Mouse (Mus musculus) ES-Bruce4 (cell line): ENCODE measurements around the gene P3h3.

Source experiments
- CTCF ChIP-seq: IDR thresholded peaks from one replicate; pipeline ENCODE4 v1.8.1; 2011; ENCODE audit warnings: low read depth, low read length
- EP300 ChIP-seq: IDR thresholded peaks from 2 replicates; pipeline ENCODE4 v1.6.1; 2011; ENCODE audit warnings: low read depth, low read length; ENCODE audit not compliant: insufficient read depth
- POLR2A ChIP-seq: IDR thresholded peaks from one replicate; pipeline ENCODE4 v1.8.1; 2011; ENCODE audit warnings: low read length; ENCODE audit not compliant: insufficient read depth

DNA sequence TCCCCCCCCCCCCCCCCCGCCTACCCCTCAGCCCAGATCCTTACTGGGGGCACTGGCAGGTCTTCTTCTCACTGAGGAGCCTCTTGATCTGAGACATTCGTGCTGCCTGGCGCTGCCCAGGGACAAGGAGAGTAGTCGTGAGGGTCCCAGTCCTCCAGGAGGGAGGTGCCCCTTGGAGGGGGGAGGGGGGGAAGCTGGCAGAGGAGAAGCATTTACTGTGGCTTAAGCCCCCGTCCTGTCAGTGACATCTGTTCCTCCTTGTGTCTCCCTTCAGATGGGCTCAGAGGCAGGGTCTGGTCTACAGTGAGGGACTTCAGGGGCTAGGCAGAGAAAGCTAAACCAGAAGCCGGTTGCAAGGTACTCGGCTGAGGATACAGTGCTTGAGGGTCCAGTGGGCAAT lies 9.0 kb upstream of the P3h3 start:
- no peak for TF ChIP-seq POLR2A
- no peak for TF ChIP-seq EP300
- no peak for TF ChIP-seq CTCF
